15 mouse cellular contexts compared by ENCODE assay signal in the genomic region with DNA sequence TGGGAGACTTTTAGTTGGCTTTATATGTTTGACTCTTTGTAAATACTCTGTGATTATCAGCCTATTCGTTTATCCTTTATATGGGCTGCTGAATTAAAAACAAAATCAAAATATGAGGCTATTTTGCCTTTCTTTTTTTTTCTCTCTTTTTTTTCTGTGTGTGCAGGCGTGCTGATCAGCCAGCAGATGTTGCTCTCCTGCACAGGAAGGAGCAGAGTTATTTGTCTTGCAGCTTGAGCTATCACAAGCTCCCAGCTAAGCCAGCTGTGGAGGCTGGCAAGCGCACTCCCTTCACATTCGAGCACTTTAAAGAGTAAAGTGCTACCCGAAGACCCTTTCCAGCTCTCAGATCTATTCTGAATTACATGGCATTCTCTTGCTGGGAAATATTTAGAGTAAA.
DNase-seq lines count a peak whose midpoint lies in the region; ATAC-seq and TF ChIP-seq lines count a peak whose summit lies in the region.
"Had no signal": no experiment of that assay in that cellular context is flagged by ENCODE, and none has a peak within 500 bp of the region (broad histone marks: within the 10 kb centered on the region; RNA-seq: fewer than 3 reads in every experiment).

No protein-coding gene starts in this region.

- no peak overlapping the region for H3K9ac ChIP-seq in kidney, postnatal 0 days (ENCODE audit: low read depth, low read length)
- H3K9ac ChIP-seq in kidney, embryonic 14.5 days (ENCODE audit: low read depth, low read length), result no peak overlapping the region
- H3K9ac ChIP-seq: liver, embryonic 13.5 days; stomach, embryonic 15.5 days had no signal

- ATAC-seq in kidney, postnatal 0 days (replicated peaks; ENCODE audit: low FRiP score, low read depth), result no peak
- ATAC-seq in kidney, embryonic 14.5 days (ENCODE audit: low FRiP score, low TSS enrichment), result no peak
- peak; percentile 78 for ATAC-seq in inflammation-experienced regulatory T-cells, adult 6 months

- WGBS in kidney, postnatal 0 days, result 50% methylated on average over 5 of the region's 5 CpGs
- 46% methylated on average over 5 of the region's 5 CpGs for WGBS in kidney, embryonic 14.5 days
- WGBS in thymus, adult 2 months, result 30% methylated on average over 5 of the region's 5 CpGs

- no peak for TF ChIP-seq POLR2A in thymus, adult 2 months (IDR thresholded peaks at IDR 0.05; ENCODE audit: control insufficient read depth, extremely low read depth, insufficient read depth, low read length, poor library complexity)

- H3K4me1 ChIP-seq in kidney, postnatal 0 days (replicated peaks; ENCODE audit: insufficient read depth, low read length), result no peaks in the 10 kb centered on the region
- no peaks in the 10 kb centered on the region for H3K4me1 ChIP-seq in kidney, embryonic 14.5 days (ENCODE audit: control insufficient read depth, insufficient read depth, low read length)
- no peaks in the 10 kb centered on the region for H3K4me1 ChIP-seq in thymus, adult 2 months (replicated peaks; ENCODE audit: control insufficient read depth, insufficient read depth, low read length)
- H3K4me1 ChIP-seq: liver, embryonic 13.5 days; midbrain, embryonic 10.5 days; stomach, embryonic 15.5 days had no signal

- peak; percentile 8 for DNase-seq in kidney, postnatal 0 days (ENCODE audit: low spot score)
- peak; percentile 3 for DNase-seq in thymus, adult 2 months
- DNase-seq in thymus, adult 18-20 months, result no peak
- no peak for DNase-seq in urinary bladder, postnatal 36 days (ENCODE audit: low spot score in 2 of 2)
- no peak for DNase-seq in yolk sac, embryonic 10.5 days (ENCODE audit: low spot score)
- DNase-seq: adrenal gland, adult 2 months; cerebellum, postnatal 10 days; kidney, adult 9 months; left cerebral cortex, postnatal 4 days; liver, embryonic 13.5 days; lung, postnatal 14 days had no signal

- peak; percentile 30; the same call in 1 of the 2 replicates for TF ChIP-seq CTCF in kidney, postnatal 0 days (IDR thresholded peaks at IDR 0.05; ENCODE audit: low read depth)
- TF ChIP-seq CTCF in thymus, adult 2 months (IDR thresholded peaks at IDR 0.05; ENCODE audit: borderline replicate concordance, control insufficient read depth, extremely low read depth, insufficient read depth, low read length, poor library complexity), result no peak

- H3K4me2 ChIP-seq in kidney, postnatal 0 days (ENCODE audit: low read length), result no peak overlapping the region
- H3K4me2 ChIP-seq in kidney, embryonic 14.5 days (replicated peaks; ENCODE audit: low read depth, low read length), result no peak overlapping the region
- H3K4me2 ChIP-seq: liver, embryonic 13.5 days; stomach, embryonic 15.5 days had no signal

- no peak overlapping the region for H3K27ac ChIP-seq in kidney, postnatal 0 days
- no peak overlapping the region for H3K27ac ChIP-seq in kidney, embryonic 14.5 days (ENCODE audit: low read depth, low read length)
- no peak overlapping the region for H3K27ac ChIP-seq in thymus, adult 2 months (ENCODE audit: control insufficient read depth, insufficient read depth, low read length)
- H3K27ac ChIP-seq: liver, embryonic 13.5 days; midbrain, embryonic 10.5 days; stomach, embryonic 15.5 days had no signal

- no peaks in the 10 kb centered on the region for H3K27me3 ChIP-seq in kidney, postnatal 0 days (ENCODE audit: insufficient read depth, low read length)
- no peaks in the 10 kb centered on the region for H3K27me3 ChIP-seq in kidney, embryonic 14.5 days (ENCODE audit: control insufficient read depth, insufficient read depth, low read length)
- no peaks in the 10 kb centered on the region for H3K27me3 ChIP-seq in thymus, adult 2 months (ENCODE audit: control insufficient read depth, insufficient read depth, low read length)
- H3K27me3 ChIP-seq: liver, embryonic 13.5 days; stomach, embryonic 15.5 days had no signal

- H3K4me3 ChIP-seq in kidney, postnatal 0 days (replicated peaks; ENCODE audit: low read depth, low read length), result no peak overlapping the region
- no peak overlapping the region for H3K4me3 ChIP-seq in kidney, embryonic 14.5 days (ENCODE audit: low read length)
- no peak overlapping the region for H3K4me3 ChIP-seq in thymus, adult 2 months (ENCODE audit: control insufficient read depth, insufficient read depth, low read length)
- H3K4me3 ChIP-seq: liver, embryonic 13.5 days; midbrain, embryonic 10.5 days; stomach, embryonic 15.5 days had no signal

- no peaks in the 10 kb centered on the region for H3K9me3 ChIP-seq in kidney, postnatal 0 days (replicated peaks; ENCODE audit: low read length)
- H3K9me3 ChIP-seq in kidney, embryonic 14.5 days (ENCODE audit: control insufficient read depth, low read length), result no peaks in the 10 kb centered on the region
- H3K9me3 ChIP-seq: liver, embryonic 13.5 days; midbrain, embryonic 10.5 days; stomach, embryonic 15.5 days had no signal

- no peaks in the 10 kb centered on the region for H3K36me3 ChIP-seq in kidney, postnatal 0 days (ENCODE audit: insufficient read depth, low read length)
- H3K36me3 ChIP-seq in kidney, embryonic 14.5 days (ENCODE audit: control insufficient read depth, insufficient read depth, low read length), result no peaks in the 10 kb centered on the region
- no peaks in the 10 kb centered on the region for H3K36me3 ChIP-seq in thymus, adult 2 months (ENCODE audit: control insufficient read depth, insufficient read depth, low read length)
- H3K36me3 ChIP-seq: liver, embryonic 13.5 days; midbrain, embryonic 10.5 days; stomach, embryonic 15.5 days had no signal

Comparison
In these comparisons a context has a peak if more than half of its experiments do, and no peak if none do; other contexts are left out.
1. DNase-seq: peak in kidney, postnatal 0 days (single experiment) and thymus, adult 2 months (single experiment); none in thymus, adult 18-20 months (0 of 2), urinary bladder, postnatal 36 days (0 of 2) and yolk sac, embryonic 10.5 days (single experiment).